Mouse (Mus musculus): ENCODE data around the gene Hectd4. TPM values are rescaled to one million over a fixed set of nuclear protein-coding genes. Genes with fewer than 3 reads are reported as not detected.

Hectd4 gene
- total and polyA plus RNA-seq, 3 experiments, result 2.1 to 7.8 (median 6.0) TPM

GRCm38 (mm10) chr5:121271046-121271445 is 51.0 kb downstream of the Hectd4 start:
- Histone ChIP-seq H3K4me2 (ENCODE audit: insufficient read depth, low read depth, poor library complexity, severe bottlenecking) (no peak overlapping the region), H3K27me3 (replicated peaks) (no peaks in the 10 kb centered on the region), H3K9me3 (replicated peaks; ENCODE audit: low read length) (no peaks in the 10 kb centered on the region), H3K27ac (ENCODE audit: insufficient read depth, low read depth) (no peak overlapping the region), H3K79me2 (replicated peaks; ENCODE audit: control insufficient read depth, extremely low read depth, insufficient read depth, poor library complexity, severe bottlenecking) (no peaks in the 10 kb centered on the region), H3K4me1 (ENCODE audit: control insufficient read depth in 1 of 2, insufficient read depth in 2 of 2) (peaks cover 0 to 17% of the 10 kb centered on the region in 2 experiments; a peak in 2 of 4 replicates), H3K4me3 (replicated peaks in 1 of 3; ENCODE audit: low read depth in 2 of 3, low read length in 2 of 3, poor library complexity in 1 of 3) (no peak overlapping the region), H3K9ac (ENCODE audit: insufficient read depth, low read depth) (no peak overlapping the region), H3K36me3 (replicated peaks in 1 of 2; ENCODE audit: control insufficient read depth in 1 of 2, insufficient read depth in 1 of 2, low read length in 1 of 2) (peaks cover 7 to 75% of the 10 kb centered on the region in 2 experiments)
- in situ Hi-C loops (cut with MboI; ENCODE audit: low pct_ligation_motif_present, low pct_unique_long_range_greater_than_20kb, low sequenced_read_pairs), result no loop called here
- dilution Hi-C loops (cut with MboI; ENCODE audit: extremely low pct_ligation_motif_present, extremely low pct_unique_long_range_greater_than_20kb, low sequenced_read_pairs), result no loop called here
- DNase-seq (ENCODE audit: extremely low read depth), result no peak
- TF ChIP-seq SIN3A (IDR thresholded peaks at IDR 0.05; ENCODE audit: low read length), result no peak
- no peak for TF ChIP-seq UBTF (IDR thresholded peaks at IDR 0.05; ENCODE audit: low read depth, low read length)
- no peak for TF ChIP-seq NRF1 (IDR thresholded peaks at IDR 0.05; ENCODE audit: low read depth, low read length)
- no peak for TF ChIP-seq ZKSCAN1 (IDR thresholded peaks at IDR 0.05; ENCODE audit: borderline replicate concordance, low read depth, low read length)
- no peak for TF ChIP-seq POLR2A (IDR thresholded peaks at IDR 0.05; ENCODE audit: low read depth, low read length)
- no peak for TF ChIP-seq BHLHE40 (IDR thresholded peaks at IDR 0.05; ENCODE audit: low read depth, low read length)

- TF ChIP-seq NELFE (IDR thresholded peaks at IDR 0.05; ENCODE audit: low read depth, low read length) (no peak), POLR2AphosphoS2 (IDR thresholded peaks at IDR 0.05; ENCODE audit: low read depth, low read length) (no peak), USF2 (conservative IDR thresholded peaks at IDR 0.05; ENCODE audit: low read depth, low read length) (no peak), ETS1 (conservative IDR thresholded peaks at IDR 0.05; ENCODE audit: low read depth, low read length) (no peak), USF1 (IDR thresholded peaks at IDR 0.05; ENCODE audit: low read depth, low read length) (no peak), HCFC1 (IDR thresholded peaks at IDR 0.05; ENCODE audit: low read depth, low read length) (no peak), RCOR1 (conservative IDR thresholded peaks at IDR 0.05; ENCODE audit: low read depth, low read length) (no peak), KAT2A (IDR thresholded peaks at IDR 0.05; ENCODE audit: insufficient replicate concordance, low read length) (no peak), ZNF384 (IDR thresholded peaks at IDR 0.05; ENCODE audit: low read depth, low read length) (no peak)
- no peak overlapping the region for H3K27ac ChIP-seq (ENCODE audit: insufficient read depth, low read depth)
- H3K4me1 ChIP-seq (ENCODE audit: control insufficient read depth in 1 of 2, insufficient read depth in 2 of 2), result no peaks in the 10 kb centered on the region
- in situ Hi-C loops (cut with MboI; ENCODE audit: low pct_ligation_motif_present, low pct_unique_long_range_greater_than_20kb, low sequenced_read_pairs) (no loop called here), dilution Hi-C loops (cut with MboI; ENCODE audit: extremely low pct_ligation_motif_present, extremely low pct_unique_long_range_greater_than_20kb, low sequenced_read_pairs) (no loop called here)
- H3K9ac ChIP-seq (ENCODE audit: insufficient read depth, low read depth), result no peak overlapping the region
- no peaks in the 10 kb centered on the region for H3K79me2 ChIP-seq (replicated peaks; ENCODE audit: control insufficient read depth, extremely low read depth, insufficient read depth, poor library complexity, severe bottlenecking)
- no peak overlapping the region for H3K4me3 ChIP-seq (replicated peaks in 1 of 3; ENCODE audit: low read depth in 2 of 3, low read length in 2 of 3, poor library complexity in 1 of 3)
- H3K27me3 ChIP-seq (replicated peaks), result no peaks in the 10 kb centered on the region
- H3K4me2 ChIP-seq (ENCODE audit: insufficient read depth, low read depth, poor library complexity, severe bottlenecking), result no peak overlapping the region
- no peak for DNase-seq (ENCODE audit: extremely low read depth)
- H3K9me3 ChIP-seq (replicated peaks; ENCODE audit: low read length), result no peaks in the 10 kb centered on the region
- H3K36me3 ChIP-seq (replicated peaks in 1 of 2; ENCODE audit: control insufficient read depth in 1 of 2, insufficient read depth in 1 of 2, low read length in 1 of 2), result peaks cover 23 to 68% of the 10 kb centered on the region in 2 experiments
Observed at GRCm38 (mm10) chr5:121276808-121277207, 56.8 kb downstream of the Hectd4 start.
